Mouse (Mus musculus) effector memory CD4-positive, alpha-beta T cell, adult 5 months (primary cell): ENCODE results near the gene Ak1. TPM values are rescaled to one million over a fixed set of nuclear protein-coding genes. Genes with fewer than 3 reads are reported as not detected.

Source experiments
- polyA plus RNA-seq: library from polyadenylated mRNA; unstranded; fragments of 100-300 nt; shearing (Covaris generic); gene quantifications from one replicate; pipeline ENCODE4 v1.2.1, GENCODE M21; 2017

Gene Ak1
- not detected for polyA plus RNA-seq

GRCm38 (mm10) chr2:32621517-32621859, at the start of gene Ak1:
Ak1 (plus strand) TSS chr2:32621758.

GRCm38 (mm10) chr2:32574497-32574896, 47.1 kb upstream of the Ak1 start, which contains the start of gene Pip5kl1:
Pip5kl1 (plus strand) TSS chr2:32574797.

GRCm38 (mm10) chr2:32575586-32576160, 45.9 kb upstream of the Ak1 start, which contains the start of gene 9430097D07Rik:
9430097D07Rik (minus strand) TSS chr2:32575684.

GRCm38 (mm10) chr2:32586871-32587351, 34.6 kb upstream of the Ak1 start, which contains the start of gene St6galnac4:
St6galnac4 (plus strand) TSS chr2:32587095.

GRCm38 (mm10) chr2:32599409-32599808, 22.1 kb upstream of the Ak1 start, which contains the start of gene St6galnac6:
St6galnac6 (plus strand) TSS chr2:32599709.

GRCm38 (mm10) chr2:32646379-32647056, 25.0 kb downstream of the Ak1 start, which contains the start of gene Eng:
Eng (plus strand) TSS chr2:32646595.

Other genes starting within 250 kb of the Ak1 start
- gene 1110008P14Rik, start 239.8 kb upstream of the Ak1 start, polyA plus RNA-seq = 43.5 TPM
- gene Lcn2, start 233.5 kb upstream of the Ak1 start, polyA plus RNA-seq = not detected
- gene Ptges2, start 225.9 kb upstream of the Ak1 start, polyA plus RNA-seq = 11.4 TPM
- gene Naif1, start 171.3 kb upstream of the Ak1 start, polyA plus RNA-seq = 6.4 TPM
- 41.6 TPM for gene Slc25a25, start 170.3 kb upstream of the Ak1 start, polyA plus RNA-seq
- gene Fam102a, start 86.4 kb upstream of the Ak1 start, polyA plus RNA-seq = 148 TPM
- gene Dpm2, start 50.9 kb upstream of the Ak1 start, polyA plus RNA-seq = 68.5 TPM
- not detected for gene Pip5kl1, start 47.0 kb upstream of the Ak1 start, polyA plus RNA-seq
- not detected for gene 9430097D07Rik, start 46.1 kb upstream of the Ak1 start, polyA plus RNA-seq
- 25.4 TPM for gene St6galnac4, start 34.7 kb upstream of the Ak1 start, polyA plus RNA-seq
- 2.7 TPM for gene St6galnac6, start 22.0 kb upstream of the Ak1 start, polyA plus RNA-seq
- gene Eng, start 24.8 kb downstream of the Ak1 start, polyA plus RNA-seq = not detected
- gene Fpgs, start 82.4 kb downstream of the Ak1 start, polyA plus RNA-seq = 14.1 TPM
- 126 TPM for gene Cdk9, start 91.3 kb downstream of the Ak1 start, polyA plus RNA-seq
- 62.7 TPM for gene Sh2d3c, start 99.3 kb downstream of the Ak1 start, polyA plus RNA-seq
- not detected for gene 6330409D20Rik, start 119.3 kb downstream of the Ak1 start, polyA plus RNA-seq
- gene Tor2a, start 135.5 kb downstream of the Ak1 start, polyA plus RNA-seq = 39.1 TPM
- gene Ttc16, start 153.9 kb downstream of the Ak1 start, polyA plus RNA-seq = 2.0 TPM
- gene Ptrh1, start 154.0 kb downstream of the Ak1 start, polyA plus RNA-seq = 12.3 TPM
- gene Cfap157, start 162.7 kb downstream of the Ak1 start, polyA plus RNA-seq = 2.5 TPM
- 13.5 TPM for gene Stxbp1, start 225.5 kb downstream of the Ak1 start, polyA plus RNA-seq